Mouse (Mus musculus) heart, embryonic 15.5 days (tissue): ENCODE results near the gene Vrk3. TPM values are rescaled to one million over a fixed set of nuclear protein-coding genes. Genes with fewer than 3 reads are reported as not detected.

Experiments
- ATAC-seq: fragments of 200-750 bp; cut with Nextera tagmentation; replicated peaks from 2 replicates; pipeline ENCODE4 v1.8.0; 2017; ENCODE audit warnings: low read depth, moderate TSS enrichment; ENCODE audit not compliant: insufficient number of reproducible peaks, insufficient read depth, low FRiP score
- H3K27ac ChIP-seq: fragments of 300-500 bp; sonication (generic); 2 replicates; pipeline ENCODE4 v1.5.1; 2015; ENCODE audit warnings: mild to moderate bottlenecking, inconsistent platforms
- H3K27me3 ChIP-seq: fragments of 300-500 bp; sonication (generic); 2 replicates; pipeline ENCODE4 v1.6.1; 2015; ENCODE audit warnings: inconsistent platforms
- H3K36me3 ChIP-seq: fragments of 300-500 bp; sonication (generic); 2 replicates; pipeline ENCODE4 v1.6.1; 2015; ENCODE audit warnings: mild to moderate bottlenecking, inconsistent platforms
- H3K4me1 ChIP-seq: fragments of 300-500 bp; sonication (generic); replicated peaks from 2 replicates; pipeline ENCODE4 v1.6.1; 2015; ENCODE audit warnings: inconsistent platforms
- H3K4me2 ChIP-seq: fragments of 300-500 bp; sonication (generic); 2 replicates; pipeline ENCODE4 v1.6.1; 2015; ENCODE audit warnings: inconsistent platforms, mild to moderate bottlenecking, moderate library complexity
- H3K4me3 ChIP-seq: fragments of 300-500 bp; sonication (generic); 2 replicates; pipeline ENCODE4 v1.5.1; 2015; ENCODE audit warnings: mild to moderate bottlenecking, inconsistent platforms
- H3K9ac ChIP-seq: fragments of 300-500 bp; sonication (generic); 2 replicates; pipeline ENCODE4 v1.6.1; 2015; ENCODE audit warnings: mild to moderate bottlenecking, inconsistent platforms
- H3K9me3 ChIP-seq: fragments of 300-500 bp; sonication (generic); replicated peaks from 2 replicates; pipeline ENCODE4 v1.6.1; 2016; ENCODE audit warnings: inconsistent platforms
- WGBS: fragments of 180-500 bp; shearing (Covaris S2); methylation state at CpG from one replicate; pipeline ENCODE4 v1.1.7; 2015; ENCODE audit warnings: mixed read lengths; 5-methylcytosine and 5-hydroxymethylcytosine counted together
- polyA plus RNA-seq: library from polyadenylated mRNA; unstranded; fragments of >200 nt; fragmentation: Nextera tagmentation; extraction: Ambion mirVana; gene quantifications from 2 replicates; pipeline ENCODE4 v1.2.1, GENCODE M21; 2015

The Vrk3 gene
- polyA plus RNA-seq, 1 experiment from 2014 or later = 32.7 TPM

DNA sequence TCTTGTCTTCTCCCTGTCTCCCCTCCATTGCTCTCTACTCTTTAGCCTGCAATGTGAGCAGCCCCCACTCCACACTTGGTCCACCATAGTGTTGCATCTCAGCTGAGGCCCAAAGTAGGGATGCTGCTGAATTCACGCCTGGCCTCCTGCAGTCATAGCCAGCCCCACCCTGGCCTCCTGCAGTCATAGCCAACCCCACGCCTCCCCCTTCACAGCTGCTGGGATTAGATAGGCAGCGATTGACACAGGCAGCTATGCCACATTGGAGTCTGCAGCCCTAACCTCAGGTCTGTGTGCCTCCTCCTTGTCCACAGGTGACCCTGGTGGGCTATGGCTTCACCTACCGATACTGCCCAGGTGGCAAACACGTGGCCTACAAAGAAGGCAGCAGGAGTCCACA is 19.9 kb downstream of the Vrk3 start:
- H3K27ac ChIP-seq = no peak overlapping the region
- no peak for ATAC-seq

DNA sequence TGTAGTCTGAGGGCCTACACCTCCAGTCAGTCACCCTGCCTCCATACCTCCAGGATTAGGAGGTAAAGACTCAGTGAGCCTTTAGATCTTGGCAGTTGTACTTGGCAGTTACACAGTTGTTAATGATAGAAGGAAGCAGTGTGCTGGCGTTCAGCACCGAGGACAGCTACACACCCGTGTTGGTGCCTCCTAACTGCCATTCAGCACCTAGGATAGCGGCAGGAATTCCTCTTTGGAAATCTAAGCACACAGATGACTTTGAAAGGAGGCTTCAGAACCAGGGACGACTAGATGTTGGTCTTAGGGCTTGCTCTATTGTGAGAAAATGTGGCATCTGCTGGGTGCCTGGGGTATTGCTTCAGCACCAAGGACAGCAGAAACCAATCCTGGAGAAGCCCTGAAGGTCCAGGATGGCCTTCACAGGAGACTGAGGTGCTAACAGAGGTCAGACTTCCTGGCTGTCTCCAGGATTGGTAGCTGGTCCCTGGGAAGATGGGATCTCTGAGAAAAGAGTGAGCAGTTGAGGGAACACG is 21.9 kb downstream of the Vrk3 start:
- WGBS = 15% methylated on average over 6 of the region's 6 CpGs
- Histone ChIP-seq H3K36me3 (peaks cover 67% of the 10 kb centered on the region), H3K9me3 (no peaks in the 10 kb centered on the region), H3K4me1 (no peaks in the 10 kb centered on the region), H3K27ac (no peak overlapping the region), H3K4me3 (no peak overlapping the region), H3K9ac (no peak overlapping the region), H3K4me2 (no peak overlapping the region), H3K27me3 (no peaks in the 10 kb centered on the region)
- ATAC-seq = no peak

More for the DNA sequence above, 19.9 kb downstream of the Vrk3 start:
- 84% methylated on average over 5 of the region's 5 CpGs for WGBS
- no peaks in the 10 kb centered on the region for H3K9me3 ChIP-seq
- no peak overlapping the region for H3K9ac ChIP-seq
- no peaks in the 10 kb centered on the region for H3K4me1 ChIP-seq
- peaks cover 63% of the 10 kb centered on the region for H3K36me3 ChIP-seq
- no peak overlapping the region for H3K4me3 ChIP-seq
- H3K27me3 ChIP-seq = no peaks in the 10 kb centered on the region
- no peak overlapping the region for H3K4me2 ChIP-seq

DNA sequence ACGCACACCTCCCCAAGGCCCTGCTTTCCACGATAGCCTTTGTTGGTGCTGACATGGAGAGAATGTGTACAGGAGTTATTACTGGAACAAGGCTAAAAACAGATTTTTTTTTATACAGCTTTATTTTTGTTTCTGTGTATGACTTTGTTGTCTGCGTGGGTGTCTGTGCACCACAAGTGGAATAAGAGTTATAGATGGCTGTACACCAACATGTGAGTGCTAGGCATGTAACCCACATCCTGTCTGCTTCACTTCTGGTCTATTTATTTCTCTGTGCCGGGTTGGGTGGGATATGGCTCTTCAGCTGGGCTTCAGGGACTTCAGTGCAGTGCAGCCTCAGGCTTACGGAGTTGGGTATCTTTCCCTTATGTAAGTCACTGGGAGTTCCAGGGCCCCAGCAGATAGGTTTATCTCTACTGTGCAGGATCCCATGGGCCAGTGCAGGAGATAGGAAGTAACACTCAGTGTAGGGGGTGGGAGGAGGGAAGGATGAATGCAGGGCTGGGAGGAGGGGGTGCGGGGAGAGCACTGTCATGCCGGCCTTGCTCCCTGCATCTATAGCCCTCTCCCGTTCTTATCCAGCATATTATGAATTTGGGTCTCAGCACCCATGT is 24.5 kb downstream of the Vrk3 start:
- no peaks in the 10 kb centered on the region for H3K27me3 ChIP-seq
- no peaks in the 10 kb centered on the region for H3K4me1 ChIP-seq
- 78% methylated on average over 8 of the region's 8 CpGs for WGBS
- H3K4me3 ChIP-seq = no peak overlapping the region
- H3K9me3 ChIP-seq = no peaks in the 10 kb centered on the region
- no peak overlapping the region for H3K9ac ChIP-seq
- ATAC-seq = no peak
- H3K36me3 ChIP-seq = peaks cover 67% of the 10 kb centered on the region
- no peak overlapping the region for H3K27ac ChIP-seq
- H3K4me2 ChIP-seq = no peak overlapping the region

DNA sequence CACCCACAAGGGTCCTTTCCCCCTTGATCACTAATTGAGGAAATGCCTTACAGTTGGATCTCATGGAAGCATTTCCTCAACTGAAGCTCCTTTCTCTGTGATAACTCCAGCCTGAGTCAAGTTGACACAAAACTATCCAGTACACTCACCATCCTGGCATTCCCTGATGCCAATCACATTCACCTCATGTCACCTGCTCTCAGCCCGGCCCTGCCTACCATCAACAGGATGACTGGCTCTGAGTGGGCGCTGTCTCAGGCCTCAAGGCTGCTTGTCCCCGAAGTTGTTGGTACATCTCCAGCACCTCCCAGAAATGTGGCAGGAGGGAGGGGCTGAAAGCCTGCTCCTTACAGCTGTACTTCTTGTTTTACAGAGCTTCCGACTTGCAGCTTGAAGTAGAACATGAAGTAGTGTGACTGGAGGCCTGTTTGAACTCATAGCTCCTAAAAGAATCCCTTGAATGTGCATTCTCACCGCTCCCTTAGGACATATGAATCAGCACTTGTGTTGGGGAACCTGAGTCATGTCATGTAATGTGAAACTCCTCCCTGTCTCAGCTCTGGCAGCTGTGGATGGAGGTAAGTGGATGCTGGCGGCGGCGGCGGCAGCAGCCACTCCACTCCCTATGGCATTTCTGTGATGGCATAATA is 28.8 kb downstream of the Vrk3 start:
- WGBS = 90% methylated on average over 9 of the region's 9 CpGs
- no peak for ATAC-seq
- Histone ChIP-seq H3K9ac (no peak overlapping the region), H3K4me1 (no peaks in the 10 kb centered on the region), H3K27ac (no peak overlapping the region), H3K9me3 (no peaks in the 10 kb centered on the region), H3K4me2 (no peak overlapping the region), H3K4me3 (no peak overlapping the region), H3K27me3 (no peaks in the 10 kb centered on the region), H3K36me3 (peaks cover 41% of the 10 kb centered on the region)

DNA sequence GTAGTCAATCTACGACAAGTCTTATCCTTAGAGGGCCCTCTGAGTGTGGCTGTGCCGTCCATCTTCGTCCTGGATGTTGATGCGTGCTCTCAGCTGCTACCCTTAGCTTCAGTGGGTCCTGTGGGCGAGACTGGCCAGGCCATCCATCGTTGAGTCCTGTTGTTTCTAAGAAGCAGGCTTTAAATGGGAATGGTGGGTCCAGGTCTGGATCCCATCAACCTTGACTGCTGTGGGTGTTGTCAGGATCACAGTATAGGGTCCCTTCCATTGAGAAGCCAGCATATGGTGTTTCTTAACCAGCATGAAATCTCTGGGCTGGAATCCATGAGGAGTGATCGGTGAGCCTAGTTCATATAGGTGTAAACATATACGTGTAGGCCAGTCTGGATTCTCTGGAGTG is 31.9 kb downstream of the Vrk3 start:
- Histone ChIP-seq H3K27me3 (no peaks in the 10 kb centered on the region), H3K9ac (no peak overlapping the region), H3K27ac (no peak overlapping the region), H3K9me3 (no peaks in the 10 kb centered on the region), H3K36me3 (peaks cover 19% of the 10 kb centered on the region; the same call in 1 of the 2 replicates), H3K4me2 (no peak overlapping the region), H3K4me1 (no peaks in the 10 kb centered on the region), H3K4me3 (no peak overlapping the region)
- 77% methylated on average over 8 of the region's 8 CpGs for WGBS
- ATAC-seq = no peak

DNA sequence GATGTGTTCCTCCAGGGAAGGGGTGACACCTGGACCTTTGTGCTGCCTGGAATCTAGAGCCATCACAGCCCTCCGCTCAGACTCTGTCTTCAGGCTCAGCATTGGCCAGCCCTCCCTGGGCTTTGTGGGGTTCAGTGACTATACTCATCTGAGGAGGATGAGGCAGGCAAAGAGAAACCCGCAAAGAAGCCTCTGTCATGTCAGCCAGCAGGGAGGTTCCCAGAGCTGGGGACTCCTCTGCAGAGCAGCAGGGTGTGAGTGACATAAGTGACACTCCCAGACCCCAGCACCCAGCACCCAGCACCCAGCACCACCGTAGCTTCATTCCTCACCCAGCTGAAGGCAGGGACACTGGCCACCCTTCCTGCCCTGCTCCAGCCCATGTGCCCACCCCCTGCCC is 41.3 kb downstream of the Vrk3 start:
- 0 out of 2 replicates have a peak, but pooled peaks cover 3% of the 10 kb centered on the region for H3K27me3 ChIP-seq
- no peak overlapping the region for H3K9ac ChIP-seq
- 59% methylated on average over 3 of the region's 3 CpGs for WGBS
- H3K4me1 ChIP-seq = no peaks in the 10 kb centered on the region
- ATAC-seq = no peak
- H3K27ac ChIP-seq = no peak overlapping the region
- H3K4me2 ChIP-seq = no peak overlapping the region
- no peaks in the 10 kb centered on the region for H3K36me3 ChIP-seq
- no peak overlapping the region for H3K4me3 ChIP-seq
- 0 out of 2 replicates have a peak, but pooled peaks cover 4% of the 10 kb centered on the region for H3K9me3 ChIP-seq

DNA sequence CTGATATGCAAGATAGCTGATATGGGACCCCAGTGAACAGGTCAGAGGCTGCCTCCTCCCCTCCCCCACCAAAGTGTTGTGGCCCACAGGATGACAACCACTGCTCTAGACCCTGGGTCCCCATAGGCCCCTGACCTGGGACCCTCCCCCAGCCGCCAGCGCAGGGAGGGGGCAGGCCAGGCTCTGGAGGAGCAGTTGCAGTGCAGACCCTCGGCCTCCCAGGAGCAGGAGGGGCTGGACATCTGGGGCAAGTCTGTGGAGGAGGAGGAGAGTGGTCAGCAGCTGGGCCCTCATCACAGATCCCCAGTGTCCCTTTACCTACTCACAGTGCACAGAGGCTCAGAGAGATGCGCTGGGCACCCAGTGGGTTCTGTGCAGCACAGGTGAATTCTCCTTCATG is 41.9 kb downstream of the Vrk3 start:
- Histone ChIP-seq H3K9ac (no peak overlapping the region), H3K9me3 (0 out of 2 replicates have a peak, but pooled peaks cover 4% of the 10 kb centered on the region), H3K36me3 (no peaks in the 10 kb centered on the region), H3K27me3 (0 out of 2 replicates have a peak, but pooled peaks cover 3% of the 10 kb centered on the region), H3K4me3 (no peak overlapping the region), H3K27ac (no peak overlapping the region), H3K4me1 (no peaks in the 10 kb centered on the region), H3K4me2 (no peak overlapping the region)
- WGBS = 52% methylated on average over 4 of the region's 4 CpGs
- no peak for ATAC-seq

DNA sequence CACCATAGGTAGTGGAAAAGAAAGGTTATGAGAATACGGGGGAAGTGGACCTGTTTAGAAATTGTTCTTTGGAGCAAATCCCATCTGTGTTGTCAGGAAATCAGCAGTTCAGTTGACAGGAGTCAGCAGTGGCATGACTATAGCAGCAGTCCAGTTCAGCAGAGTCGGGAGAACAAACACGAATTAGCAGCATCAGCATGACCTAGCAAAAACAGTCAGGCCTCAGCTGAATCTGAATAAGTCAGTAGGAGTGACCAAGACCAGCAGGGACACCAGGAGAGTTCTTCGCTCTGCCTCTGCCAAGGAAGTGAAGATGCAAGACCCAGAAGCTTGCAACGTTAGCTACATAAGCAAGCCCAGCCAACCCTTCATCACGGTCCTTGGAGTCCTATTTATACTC is 44.6 kb downstream of the Vrk3 start:
- H3K4me2 ChIP-seq = no peak overlapping the region
- H3K27ac ChIP-seq = no peak overlapping the region
- H3K9me3 ChIP-seq = peaks cover 4% of the 10 kb centered on the region; the same call in 1 of the 2 replicates
- 78% methylated on average over 6 of the region's 6 CpGs for WGBS
- no peak overlapping the region for H3K4me3 ChIP-seq
- no peak for ATAC-seq
- H3K4me1 ChIP-seq = no peaks in the 10 kb centered on the region
- H3K27me3 ChIP-seq = 0 out of 2 replicates have a peak, but pooled peaks cover 3% of the 10 kb centered on the region
- no peaks in the 10 kb centered on the region for H3K36me3 ChIP-seq
- H3K9ac ChIP-seq = no peak overlapping the region

DNA sequence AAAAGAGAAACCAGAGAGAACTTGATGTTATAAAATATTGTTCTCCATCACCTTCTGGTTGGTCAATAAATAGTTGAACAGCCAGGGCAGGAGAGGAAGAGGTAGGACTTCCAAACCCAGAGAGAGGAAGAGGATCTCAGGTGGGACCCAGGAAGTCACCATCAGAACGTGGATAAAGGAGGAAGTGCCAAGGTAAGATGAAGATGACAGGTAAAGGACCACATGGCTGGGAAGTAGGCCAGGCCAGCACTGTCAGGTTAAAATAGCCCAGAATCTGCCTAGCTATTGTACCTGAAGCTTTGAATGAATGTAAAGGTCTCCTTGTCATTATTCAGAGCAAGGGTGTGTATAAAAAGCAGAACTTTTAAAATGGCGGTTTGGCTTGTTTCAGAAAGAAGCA is 60.7 kb downstream of the Vrk3 start:
- WGBS = 79% methylated on average over 2 of the region's 2 CpGs
- no peak overlapping the region for H3K4me2 ChIP-seq
- no peak overlapping the region for H3K27ac ChIP-seq
- H3K4me1 ChIP-seq = no peaks in the 10 kb centered on the region
- H3K27me3 ChIP-seq = no peaks in the 10 kb centered on the region
- H3K9ac ChIP-seq = no peak overlapping the region
- ATAC-seq = no peak
- no peaks in the 10 kb centered on the region for H3K9me3 ChIP-seq
- no peak overlapping the region for H3K4me3 ChIP-seq
- peaks cover 5% of the 10 kb centered on the region; the same call in 1 of the 2 replicates for H3K36me3 ChIP-seq

DNA sequence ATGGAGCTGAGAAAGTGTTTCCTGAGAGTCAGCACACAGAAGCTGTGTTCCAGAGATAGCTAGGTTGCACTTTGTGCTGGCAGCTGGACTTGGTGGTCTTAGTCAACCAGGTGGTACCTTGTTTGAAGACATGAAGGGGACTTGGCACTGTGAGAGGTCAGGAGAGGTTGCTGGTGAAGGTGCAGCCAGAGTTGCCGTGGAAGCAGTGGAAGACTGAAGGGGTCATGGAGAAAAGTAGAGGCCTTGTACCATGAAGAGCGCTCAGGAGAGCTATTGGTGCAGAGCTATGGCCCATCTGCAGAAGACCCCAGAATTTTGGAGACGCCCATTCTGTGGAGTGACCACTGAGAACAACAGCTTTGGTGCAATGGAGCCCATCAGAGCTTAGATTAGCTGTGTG is 61.3 kb downstream of the Vrk3 start:
- no peak overlapping the region for H3K4me2 ChIP-seq
- H3K9ac ChIP-seq = no peak overlapping the region
- H3K27ac ChIP-seq = no peak overlapping the region
- H3K9me3 ChIP-seq = no peaks in the 10 kb centered on the region
- ATAC-seq = no peak
- WGBS = 83% methylated on average over 3 of the region's 3 CpGs
- H3K4me1 ChIP-seq = no peaks in the 10 kb centered on the region
- H3K36me3 ChIP-seq = peaks cover 5% of the 10 kb centered on the region; the same call in 1 of the 2 replicates
- no peak overlapping the region for H3K4me3 ChIP-seq
- no peaks in the 10 kb centered on the region for H3K27me3 ChIP-seq

DNA sequence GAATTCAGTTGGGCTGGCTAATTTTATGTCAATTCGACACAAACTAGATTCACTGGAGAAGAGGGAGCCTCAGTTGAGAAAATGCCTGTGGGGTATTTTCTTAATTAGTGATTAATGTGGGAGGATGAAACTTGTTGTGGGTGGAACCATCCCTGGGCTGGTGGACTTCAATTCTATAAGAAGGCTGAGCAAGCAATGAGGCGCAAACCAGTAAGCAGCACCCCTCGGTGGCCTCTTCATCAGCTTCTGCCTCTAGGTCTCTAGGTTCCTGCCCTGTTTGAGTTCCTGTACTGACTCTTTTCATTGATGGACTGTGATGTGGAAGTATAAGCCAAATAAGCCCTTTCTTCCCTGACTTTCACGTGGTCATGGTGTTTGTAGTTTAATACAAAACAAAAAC is 62.2 kb downstream of the Vrk3 start:
- WGBS = 81% methylated on average over 4 of the region's 4 CpGs
- H3K9ac ChIP-seq = no peak overlapping the region
- ATAC-seq = no peak
- H3K27me3 ChIP-seq = no peaks in the 10 kb centered on the region
- H3K9me3 ChIP-seq = no peaks in the 10 kb centered on the region
- peaks cover 5% of the 10 kb centered on the region; the same call in 1 of the 2 replicates for H3K36me3 ChIP-seq
- H3K4me2 ChIP-seq = no peak overlapping the region
- H3K27ac ChIP-seq = no peak overlapping the region
- peaks cover 8% of the 10 kb centered on the region for H3K4me1 ChIP-seq
- no peak overlapping the region for H3K4me3 ChIP-seq
